Mouse (Mus musculus) embryonic facial prominence, embryonic 13.5 days (tissue): ENCODE measurements around the gene Gclm. TPM values are rescaled to one million over a fixed set of nuclear protein-coding genes. Genes with fewer than 3 reads are reported as not detected.
A peak's percentile ranks its signal among the peaks of the same experiment; 100 is the strongest.

Source experiments
- ATAC-seq: fragments of 200-750 bp; cut with Nextera tagmentation; 2 replicates; pipeline ENCODE4 v1.8.0; 2017; ENCODE audit warnings: low read depth; ENCODE audit not compliant: insufficient number of reproducible peaks, insufficient read depth, low FRiP score, low TSS enrichment
- H3K27ac ChIP-seq: fragments of 300-500 bp; sonication (generic); 2 replicates; pipeline ENCODE4 v1.5.1; 2015; ENCODE audit warnings: moderate library complexity, mild to moderate bottlenecking, inconsistent platforms
- H3K27me3 ChIP-seq: fragments of 300-500 bp; sonication (generic); 2 replicates; pipeline ENCODE4 v1.6.1; 2015; ENCODE audit warnings: mild to moderate bottlenecking, inconsistent platforms
- H3K36me3 ChIP-seq: fragments of 300-500 bp; sonication (generic); 2 replicates; pipeline ENCODE4 v1.6.1; 2015; ENCODE audit warnings: mild to moderate bottlenecking, inconsistent platforms
- H3K4me1 ChIP-seq: fragments of 300-500 bp; sonication (generic); 2 replicates; pipeline ENCODE4 v1.6.1; 2015; ENCODE audit warnings: inconsistent platforms
- H3K4me2 ChIP-seq: fragments of 300-500 bp; sonication (generic); 2 replicates; pipeline ENCODE4 v1.6.1; 2015; ENCODE audit warnings: moderate library complexity, mild to moderate bottlenecking, inconsistent platforms
- H3K4me3 ChIP-seq: fragments of 300-500 bp; sonication (generic); 2 replicates; pipeline ENCODE4 v1.5.1; 2015; ENCODE audit warnings: mild to moderate bottlenecking, inconsistent platforms
- H3K9ac ChIP-seq: fragments of 300-500 bp; sonication (generic); 2 replicates; pipeline ENCODE4 v1.6.1; 2015; ENCODE audit warnings: mild to moderate bottlenecking, inconsistent platforms
- H3K9me3 ChIP-seq: fragments of 300-500 bp; sonication (generic); 2 replicates; pipeline ENCODE4 v1.6.1; 2016; ENCODE audit warnings: inconsistent platforms
- WGBS: fragments of 180-500 bp; shearing (Covaris S2); methylation state at CpG from one replicate; pipeline ENCODE4 v1.1.7; 2015; ENCODE audit warnings: mixed read lengths; 5-methylcytosine and 5-hydroxymethylcytosine counted together
- polyA plus RNA-seq: library from polyadenylated mRNA; unstranded; fragments of >200 nt; fragmentation: Nextera tagmentation; extraction: Ambion mirVana; gene quantifications from 2 replicates; pipeline ENCODE4 v1.2.1, GENCODE M21; 2015

The Gclm gene
- polyA plus RNA-seq, result 53.1 and 59.7 TPM in 2 replicates

DNA sequence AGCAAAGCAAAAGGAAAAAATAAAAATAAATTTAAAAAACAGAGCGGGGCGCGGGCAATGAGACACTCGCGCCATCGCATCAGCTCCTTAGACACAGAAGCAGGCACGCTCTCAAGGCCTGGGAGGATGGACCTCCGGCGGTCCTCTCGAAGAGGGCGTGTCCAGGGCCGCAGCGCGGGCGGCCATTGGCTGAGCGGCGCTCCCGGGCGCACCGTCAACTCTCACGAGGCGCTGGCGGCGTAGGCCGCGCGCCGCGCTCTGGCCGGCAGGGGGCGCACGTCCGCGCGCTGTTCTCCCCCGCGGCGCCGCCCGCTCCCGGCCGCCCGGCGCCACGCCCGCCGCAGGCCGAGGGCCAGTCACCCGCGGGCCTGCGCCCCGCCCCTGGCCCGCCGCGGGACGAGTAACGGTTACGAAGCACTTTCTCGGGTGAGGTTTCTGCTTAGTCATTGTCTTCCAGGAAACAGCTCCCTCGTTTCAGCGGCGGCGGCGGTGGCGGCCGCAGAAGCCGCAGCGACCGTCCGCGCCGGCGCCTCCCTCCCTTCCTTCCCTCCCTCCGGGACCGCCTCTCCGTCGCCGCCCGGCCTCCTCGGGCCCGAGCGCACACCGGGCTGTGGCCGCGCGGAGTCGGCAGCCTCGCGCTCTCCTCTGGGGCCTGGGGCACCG lies at the start of gene Gclm:
Gene Gclm, plus strand, starts transcription at position 343 of the 663 bp plus-strand sequence.
- no peaks in the 10 kb centered on the region for H3K9me3 ChIP-seq
- peak within 1 kb of the TSS; percentile 84 for H3K4me2 ChIP-seq
- peak within 1 kb of the TSS; percentile 80 for H3K27ac ChIP-seq
- H3K4me1 ChIP-seq, result peaks cover 21% of the 10 kb centered on the region
- peak within 1 kb of the TSS; percentile 82 for H3K9ac ChIP-seq
- H3K27me3 ChIP-seq, result no peaks in the 10 kb centered on the region
- WGBS, result under 1% methylated on average over 80 of the region's 90 CpGs
- peak; percentile 97 for ATAC-seq
- no peaks in the 10 kb centered on the region for H3K36me3 ChIP-seq
- H3K4me3 ChIP-seq, result peak within 1 kb of the TSS; percentile 84

DNA sequence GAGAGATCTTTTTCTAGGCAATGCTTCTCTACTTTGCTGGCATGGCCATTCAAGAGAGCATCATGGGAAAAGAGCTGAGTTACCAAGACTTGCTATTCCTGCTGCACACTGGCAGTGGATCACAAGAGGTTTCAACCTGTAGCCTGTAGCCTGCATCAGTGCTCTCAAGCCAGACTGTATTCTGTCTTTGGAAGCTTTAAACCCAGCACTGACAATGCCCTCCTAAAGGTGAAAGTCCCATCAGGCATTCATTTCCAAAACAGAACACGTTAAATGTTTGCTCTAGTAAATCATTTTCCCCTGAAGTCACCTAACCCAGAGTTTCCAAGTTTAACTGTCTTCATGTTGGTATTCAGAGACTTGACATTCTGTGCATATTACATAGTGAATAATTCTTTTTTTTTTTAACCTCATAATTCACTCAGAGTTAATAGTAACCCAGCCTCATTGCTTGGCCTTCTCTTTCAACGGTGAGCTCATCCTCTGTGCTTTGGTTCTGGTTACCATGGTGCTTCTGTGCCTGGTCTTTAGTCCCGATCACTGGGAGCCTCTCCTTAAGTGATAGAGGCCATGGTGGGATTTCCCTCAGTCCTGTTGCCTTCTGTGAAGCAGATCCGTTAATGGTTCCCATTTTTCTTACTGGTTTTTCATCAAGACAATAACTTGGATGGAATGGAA lies 48.6 kb upstream of the Gclm start:
- H3K4me2 ChIP-seq, result no peak overlapping the region
- H3K4me1 ChIP-seq, result peaks cover 4% of the 10 kb centered on the region
- no peaks in the 10 kb centered on the region for H3K36me3 ChIP-seq
- no peaks in the 10 kb centered on the region for H3K9me3 ChIP-seq
- no peak overlapping the region for H3K4me3 ChIP-seq
- no peak overlapping the region for H3K9ac ChIP-seq
- no peaks in the 10 kb centered on the region for H3K27me3 ChIP-seq
- 83% methylated on average over 4 of the region's 4 CpGs for WGBS
- H3K27ac ChIP-seq, result no peak overlapping the region
- no peak for ATAC-seq

DNA sequence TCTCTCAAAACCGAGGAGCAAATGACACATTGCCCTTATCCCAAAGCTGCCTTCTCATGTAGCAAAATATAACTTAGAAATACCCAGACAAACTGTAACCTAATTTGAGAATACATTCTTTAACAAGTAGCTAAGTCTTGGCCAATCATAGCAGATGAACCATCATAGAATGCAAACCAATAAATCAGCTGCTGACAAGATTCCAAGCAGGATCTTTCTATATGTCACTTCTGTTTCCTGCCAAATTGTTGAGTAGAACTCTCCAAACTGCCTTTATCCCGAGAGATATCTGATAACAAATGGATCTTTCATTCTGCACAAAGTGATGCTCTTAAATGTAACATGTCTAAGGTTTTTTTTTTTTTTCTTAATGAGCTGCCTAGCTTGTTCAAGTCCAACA lies 46.8 kb upstream of the Gclm start:
- H3K4me3 ChIP-seq, result no peak overlapping the region
- no peak for ATAC-seq
- H3K27ac ChIP-seq, result no peak overlapping the region
- H3K9me3 ChIP-seq, result no peaks in the 10 kb centered on the region
- peaks cover 16% of the 10 kb centered on the region for H3K4me1 ChIP-seq
- no peaks in the 10 kb centered on the region for H3K27me3 ChIP-seq
- H3K36me3 ChIP-seq, result no peaks in the 10 kb centered on the region
- WGBS, result 82% methylated on average over 2 of the region's 2 CpGs
- no peak overlapping the region for H3K9ac ChIP-seq
- no peak overlapping the region for H3K4me2 ChIP-seq

- ATAC-seq, result 0 out of 2 replicates have a peak, but pooled peaks have one; percentile 15
- 78% methylated on average over 8 of the region's 8 CpGs for WGBS
- H3K9ac ChIP-seq, result no peak overlapping the region
- H3K36me3 ChIP-seq, result no peaks in the 10 kb centered on the region
- H3K4me2 ChIP-seq, result no peak overlapping the region
- no peaks in the 10 kb centered on the region for H3K9me3 ChIP-seq
- no peaks in the 10 kb centered on the region for H3K27me3 ChIP-seq
- H3K27ac ChIP-seq, result no peak overlapping the region
- peaks cover 16% of the 10 kb centered on the region for H3K4me1 ChIP-seq
- no peak overlapping the region for H3K4me3 ChIP-seq
Observed at GRCm38 (mm10) chr3:122198966-122199381, 46.4 kb upstream of the Gclm start.

DNA sequence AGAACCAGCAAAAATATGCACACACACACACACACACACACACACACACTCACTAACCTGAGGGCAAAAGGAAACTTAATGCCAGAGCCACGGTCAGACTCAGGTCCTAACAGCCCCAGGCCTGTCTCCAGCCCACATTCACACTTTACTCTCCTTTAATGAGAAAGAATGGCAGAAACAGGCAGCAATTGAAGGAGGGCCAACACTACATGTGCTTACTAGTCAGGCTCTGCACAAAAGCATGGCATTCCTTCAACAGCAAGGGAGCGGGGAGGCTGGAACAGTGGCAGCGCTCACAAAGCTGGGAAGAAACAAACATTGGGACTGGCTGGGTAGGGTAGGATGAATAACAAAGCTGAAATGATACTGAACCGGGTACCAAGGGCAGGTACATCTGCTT lies 45.8 kb upstream of the Gclm start:
- H3K4me2 ChIP-seq, result no peak overlapping the region
- no peak for ATAC-seq
- 62% methylated on average over 4 of the region's 4 CpGs for WGBS

DNA sequence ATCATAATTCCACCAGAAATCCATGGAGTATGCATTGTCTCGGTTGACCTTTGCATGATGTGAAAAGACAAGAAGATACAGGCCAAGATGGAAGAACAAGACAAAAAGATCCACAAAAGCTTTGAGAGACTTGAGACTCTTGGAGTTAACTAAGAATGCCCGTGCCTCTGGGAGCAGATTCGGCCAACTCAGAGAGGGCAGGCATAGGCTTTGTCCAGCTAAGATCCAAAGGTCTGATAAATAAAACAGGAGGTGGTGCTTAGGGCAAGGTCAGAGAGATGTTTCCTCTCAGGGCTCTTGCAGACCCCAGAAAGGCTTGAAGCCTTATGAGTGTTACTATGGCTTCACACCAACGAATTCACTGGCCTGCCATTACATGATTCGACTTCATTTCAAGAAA lies 45.3 kb upstream of the Gclm start:
- Histone ChIP-seq H3K9ac (no peak overlapping the region), H3K4me3 (no peak overlapping the region), H3K27me3 (no peaks in the 10 kb centered on the region), H3K36me3 (no peaks in the 10 kb centered on the region), H3K4me1 (peaks cover 16% of the 10 kb centered on the region), H3K27ac (no peak overlapping the region), H3K9me3 (no peaks in the 10 kb centered on the region), H3K4me2 (no peak overlapping the region)
- 84% methylated on average over 5 of the region's 5 CpGs for WGBS
- ATAC-seq, result no peak

More for the DNA sequence above, 45.8 kb upstream of the Gclm start:
- H3K4me3 ChIP-seq, result no peak overlapping the region
- H3K27ac ChIP-seq, result no peak overlapping the region
- no peaks in the 10 kb centered on the region for H3K9me3 ChIP-seq
- no peak overlapping the region for H3K9ac ChIP-seq
- peaks cover 16% of the 10 kb centered on the region for H3K4me1 ChIP-seq
- H3K36me3 ChIP-seq, result no peaks in the 10 kb centered on the region
- no peaks in the 10 kb centered on the region for H3K27me3 ChIP-seq

- Histone ChIP-seq H3K27ac (no peak overlapping the region), H3K9ac (no peak overlapping the region), H3K9me3 (no peaks in the 10 kb centered on the region), H3K4me3 (no peak overlapping the region), H3K36me3 (no peaks in the 10 kb centered on the region), H3K4me2 (no peak overlapping the region), H3K27me3 (no peaks in the 10 kb centered on the region), H3K4me1 (peaks cover 16% of the 10 kb centered on the region)
- no peak for ATAC-seq
- 47% methylated on average over 5 of the region's 5 CpGs for whole genome bisulfite sequencing
Observed at GRCm38 (mm10) chr3:122200447-122200846, 44.9 kb upstream of the Gclm start.

- no peak overlapping the region for H3K4me2 ChIP-seq
- no peaks in the 10 kb centered on the region for H3K9me3 ChIP-seq
- H3K9ac ChIP-seq, result peak overlapping the region; percentile 46; the same call in 1 of the 2 replicates
- no peaks in the 10 kb centered on the region for H3K27me3 ChIP-seq
- no peak for ATAC-seq
- no peaks in the 10 kb centered on the region for H3K36me3 ChIP-seq
- H3K4me3 ChIP-seq, result no peak overlapping the region
- H3K27ac ChIP-seq, result peak overlapping the region; percentile 39; the same call in 1 of the 2 replicates
- peaks cover 16% of the 10 kb centered on the region for H3K4me1 ChIP-seq
- 12% methylated on average over 5 of the region's 5 CpGs for WGBS
Observed at GRCm38 (mm10) chr3:122202307-122202732, 43.0 kb upstream of the Gclm start.

DNA sequence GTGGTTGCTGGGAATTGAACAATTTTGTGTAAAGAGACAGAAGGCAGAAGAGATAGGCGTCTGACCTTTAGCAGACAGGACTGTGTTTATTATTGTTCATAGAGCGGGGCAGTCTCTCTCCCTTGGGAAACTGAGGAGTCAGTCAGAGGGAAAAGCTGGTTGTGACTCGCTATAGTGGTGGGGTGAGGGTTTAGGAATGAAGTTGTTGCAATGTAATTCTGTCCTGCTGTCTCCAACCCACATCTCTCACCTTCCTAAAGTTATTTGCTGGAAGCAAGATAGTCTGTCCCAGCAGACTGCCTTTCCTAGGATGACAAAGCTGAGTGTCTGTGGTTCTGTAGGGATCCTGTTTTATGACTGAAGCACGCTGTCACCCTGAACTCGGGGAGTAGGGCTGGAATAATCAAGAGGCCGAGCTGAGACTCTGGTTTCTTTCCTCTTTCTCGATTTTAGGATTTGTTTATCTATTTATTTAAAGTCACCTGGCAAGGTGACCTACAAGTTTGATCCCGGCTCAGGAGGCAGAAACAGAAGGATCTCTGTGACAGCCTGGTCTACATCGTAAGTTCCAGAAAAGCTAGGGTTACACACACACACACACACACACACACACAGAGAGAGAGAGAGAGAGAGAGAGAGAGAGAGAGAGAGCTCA lies 41.6 kb upstream of the Gclm start:
- 74% methylated on average over 9 of the region's 9 CpGs for WGBS
- Histone ChIP-seq H3K27me3 (no peaks in the 10 kb centered on the region), H3K4me2 (no peak overlapping the region), H3K27ac (no peak overlapping the region), H3K4me1 (peaks cover 16% of the 10 kb centered on the region), H3K9ac (no peak overlapping the region), H3K9me3 (no peaks in the 10 kb centered on the region), H3K36me3 (no peaks in the 10 kb centered on the region), H3K4me3 (no peak overlapping the region)
- no peak for ATAC-seq

- H3K9me3 ChIP-seq, result no peaks in the 10 kb centered on the region
- no peak overlapping the region for H3K4me3 ChIP-seq
- H3K4me1 ChIP-seq, result peaks cover 12% of the 10 kb centered on the region
- no peak overlapping the region for H3K9ac ChIP-seq
- no peak overlapping the region for H3K27ac ChIP-seq
- no peak overlapping the region for H3K4me2 ChIP-seq
- H3K36me3 ChIP-seq, result no peaks in the 10 kb centered on the region
- 84% methylated on average over 6 of the region's 6 CpGs for WGBS
- no peaks in the 10 kb centered on the region for H3K27me3 ChIP-seq
- no peak for ATAC-seq
Observed at GRCm38 (mm10) chr3:122205753-122206152, 39.6 kb upstream of the Gclm start.

- Histone ChIP-seq H3K36me3 (no peaks in the 10 kb centered on the region), H3K4me1 (peaks cover 12% of the 10 kb centered on the region), H3K9me3 (no peaks in the 10 kb centered on the region), H3K9ac (no peak overlapping the region), H3K27ac (no peak overlapping the region), H3K4me3 (no peak overlapping the region), H3K4me2 (no peak overlapping the region), H3K27me3 (no peaks in the 10 kb centered on the region)
- 75% methylated on average over 8 of the region's 8 CpGs for WGBS
- no peak for ATAC-seq
Observed at GRCm38 (mm10) chr3:122206279-122207070, 38.9 kb upstream of the Gclm start.
